Mouse (Mus musculus) layer of hippocampus, adult 18-20 months (tissue): ENCODE measurements around the gene Ehhadh. TPM values are rescaled to one million over a fixed set of nuclear protein-coding genes. Genes with fewer than 3 reads are reported as not detected.
"Not testable (repeated sequence)": the region's sequence is repeated elsewhere in the genome, so short reads cannot be mapped to it uniquely, and the experiment has no call there.

Source experiments
- DNase-seq, 2 experiments: peaks; one replicate each; pipeline ENCODE4 v3.0.0; 2022; ENCODE audit warnings: low spot score in 2 of 2
- total RNA-seq, 2 experiments: library from RNA; stranded (reverse); gene quantifications; 2 replicates each; pipeline ENCODE4 v1.2.3; 2021

Gene Ehhadh
- total RNA-seq, 2 experiments from 2014 or later = 1.8 to 2.2 TPM

- DNase-seq = no peak
Measured at GRCm38 (mm10) chr16:21795071-21795470, 7.5 kb upstream of the Ehhadh start.

- no peak for DNase-seq
Measured at GRCm38 (mm10) chr16:21794697-21795045, 7.1 kb upstream of the Ehhadh start.

GRCm38 (mm10) chr16:21793875-21794696 is 6.5 kb upstream of the Ehhadh start, which contains the start of gene Map3k13:
Map3k13 (plus strand) TSS chr16:21794346.
- DNase-seq = peak; percentile 90 to 95

- DNase-seq = not testable (repeated sequence)
Measured at GRCm38 (mm10) chr16:21793080-21793810, 5.6 kb upstream of the Ehhadh start.

GRCm38 (mm10) chr16:21791779-21792178 is 4.2 kb upstream of the Ehhadh start:
- DNase-seq = no peak

GRCm38 (mm10) chr16:21790469-21790868 is 2.9 kb upstream of the Ehhadh start:
- no peak for DNase-seq

GRCm38 (mm10) chr16:21789180-21789579 is 1.6 kb upstream of the Ehhadh start:
- no peak for DNase-seq

- DNase-seq = no peak
Measured at GRCm38 (mm10) chr16:21788581-21788980, 974 bp upstream of the Ehhadh start.

- DNase-seq = no peak
Measured at GRCm38 (mm10) chr16:21786317-21786716, 1.3 kb downstream of the Ehhadh start.

- DNase-seq = no peak
Measured at GRCm38 (mm10) chr16:21785000-21785399, 2.6 kb downstream of the Ehhadh start.

GRCm38 (mm10) chr16:21782807-21783206 is 4.8 kb downstream of the Ehhadh start:
- DNase-seq = no peak

- DNase-seq = no peak
Measured at GRCm38 (mm10) chr16:21781895-21782294, 5.7 kb downstream of the Ehhadh start.

- no peak for DNase-seq
Measured at GRCm38 (mm10) chr16:21781277-21781676, 6.3 kb downstream of the Ehhadh start.

- DNase-seq = no peak
Measured at GRCm38 (mm10) chr16:21779149-21779548, 8.5 kb downstream of the Ehhadh start.

- DNase-seq = no peak
Measured at GRCm38 (mm10) chr16:21778293-21778866, 9.2 kb downstream of the Ehhadh start.

- no peak for DNase-seq
Measured at GRCm38 (mm10) chr16:21774725-21775124, 12.9 kb downstream of the Ehhadh start.

- no peak for DNase-seq
Measured at GRCm38 (mm10) chr16:21769667-21770066, 17.9 kb downstream of the Ehhadh start.

- DNase-seq = peak in 1 of 2 experiments; percentile 23
Measured at GRCm38 (mm10) chr16:21768255-21768654, 19.4 kb downstream of the Ehhadh start.

- no peak for DNase-seq
Measured at GRCm38 (mm10) chr16:21758447-21758846, 29.2 kb downstream of the Ehhadh start.

- no peak for DNase-seq
Measured at GRCm38 (mm10) chr16:21743401-21743800, 44.2 kb downstream of the Ehhadh start.

- no peak for DNase-seq
Measured at GRCm38 (mm10) chr16:21742898-21743297, 44.7 kb downstream of the Ehhadh start.
